Mouse (Mus musculus): ENCODE measurements around the gene Fmnl3. TPM values are rescaled to one million over a fixed set of nuclear protein-coding genes. Genes with fewer than 3 reads are reported as not detected.

The Fmnl3 gene
- polyA plus RNA-seq, 1 experiment: 26.8 TPM

GRCm38 (mm10) chr15:99283456-99283855, 86.8 kb downstream of the Fmnl3 start:
- peaks cover 5% of the 10 kb centered on the region; the same call in 1 of the 2 replicates for H3K4me1 ChIP-seq (ENCODE audit: control insufficient read depth, insufficient read depth, low read length)
- no peak overlapping the region for H3K4me3 ChIP-seq (ENCODE audit: insufficient read depth, low read depth, low read length)
- no peak for DNase-seq
- H3K36me3 ChIP-seq (ENCODE audit: control insufficient read depth, insufficient read depth, low read length): no peaks in the 10 kb centered on the region
- 66% methylated on average over 10 of the region's 10 CpGs for WGBS
- no peaks in the 10 kb centered on the region for H3K27me3 ChIP-seq (replicated peaks; ENCODE audit: control insufficient read depth, insufficient read depth, low read length)
- TF ChIP-seq CTCF (conservative IDR thresholded peaks at IDR 0.05; ENCODE audit: insufficient read depth, insufficient read length, low read depth, low read length) (peak; percentile 44; the same call in 1 of the 2 replicates), POLR2A (IDR thresholded peaks at IDR 0.05; ENCODE audit: low read depth, low read length) (no peak)
- H3K27ac ChIP-seq (ENCODE audit: insufficient read depth, low read depth, low read length): no peak overlapping the region

- Histone ChIP-seq H3K4me1 (ENCODE audit: control insufficient read depth, insufficient read depth, low read length) (no peaks in the 10 kb centered on the region), H3K36me3 (ENCODE audit: control insufficient read depth, insufficient read depth, low read length) (no peaks in the 10 kb centered on the region), H3K27ac (ENCODE audit: insufficient read depth, low read depth, low read length) (no peak overlapping the region), H3K27me3 (replicated peaks; ENCODE audit: control insufficient read depth, insufficient read depth, low read length) (no peaks in the 10 kb centered on the region), H3K4me3 (ENCODE audit: insufficient read depth, low read depth, low read length) (no peak overlapping the region)
- TF ChIP-seq CTCF (conservative IDR thresholded peaks at IDR 0.05; ENCODE audit: insufficient read depth, insufficient read length, low read depth, low read length): no peak
- TF ChIP-seq POLR2A (IDR thresholded peaks at IDR 0.05; ENCODE audit: low read depth, low read length): no peak
- WGBS: 71% methylated on average over 7 of the region's 7 CpGs
- no peak for DNase-seq
Measured at GRCm38 (mm10) chr15:99278271-99278670, 92.0 kb downstream of the Fmnl3 start.

- Histone ChIP-seq H3K4me3 (ENCODE audit: insufficient read depth, low read depth, low read length) (no peak overlapping the region), H3K4me1 (ENCODE audit: control insufficient read depth, insufficient read depth, low read length) (no peaks in the 10 kb centered on the region), H3K36me3 (ENCODE audit: control insufficient read depth, insufficient read depth, low read length) (no peaks in the 10 kb centered on the region), H3K27ac (ENCODE audit: insufficient read depth, low read depth, low read length) (no peak overlapping the region), H3K27me3 (replicated peaks; ENCODE audit: control insufficient read depth, insufficient read depth, low read length) (no peaks in the 10 kb centered on the region)
- DNase-seq: no peak
- TF ChIP-seq POLR2A (IDR thresholded peaks at IDR 0.05; ENCODE audit: low read depth, low read length) (no peak), CTCF (conservative IDR thresholded peaks at IDR 0.05; ENCODE audit: insufficient read depth, insufficient read length, low read depth, low read length) (no peak)
- 92% methylated on average over 8 of the region's 8 CpGs for WGBS
Measured at GRCm38 (mm10) chr15:99276095-99276494, 94.2 kb downstream of the Fmnl3 start.

Other genes with a start within 250 kb of the Fmnl3 start
- gene Spats2, start 244.6 kb downstream of the Fmnl3 start, polyA plus RNA-seq (2012; rRNA removed): 8.6 and 10.0 TPM in 2 replicates
- 0.38 and 0.42 TPM in 2 replicates for gene Kcnh3, start 145.6 kb downstream of the Fmnl3 start, polyA plus RNA-seq (2012; rRNA removed)
- 70.6 and 81.3 TPM in 2 replicates for gene Mcrs1, start 118.5 kb downstream of the Fmnl3 start, polyA plus RNA-seq (2012; rRNA removed)
- 48.0 and 59.4 TPM in 2 replicates for gene Prpf40b, start 75.4 kb downstream of the Fmnl3 start, polyA plus RNA-seq (2012; rRNA removed)
- 0.13 and 0.24 TPM in 2 replicates for gene Fam186b, start 74.6 kb downstream of the Fmnl3 start, polyA plus RNA-seq (2012; rRNA removed)
- 2,322 and 2,701 TPM in 2 replicates for gene Tmbim6, start 22.4 kb upstream of the Fmnl3 start, polyA plus RNA-seq (2012; rRNA removed)
- gene Nckap5l, start 87.3 kb upstream of the Fmnl3 start, polyA plus RNA-seq (2012; rRNA removed): 3.1 and 3.9 TPM in 2 replicates
- gene Bcdin3d, start 104.2 kb upstream of the Fmnl3 start, polyA plus RNA-seq (2012; rRNA removed): 5.8 and 7.0 TPM in 2 replicates
- gene Faim2, start 157.7 kb upstream of the Fmnl3 start, polyA plus RNA-seq (2012; rRNA removed): 0.43 and 1.3 TPM in 2 replicates
- gene Aqp2, start 208.6 kb upstream of the Fmnl3 start, polyA plus RNA-seq (2012; rRNA removed): 741 and 818 TPM in 2 replicates
- 0.66 and 1.6 TPM in 2 replicates for gene Aqp5, start 220.3 kb upstream of the Fmnl3 start, polyA plus RNA-seq (2012; rRNA removed)
- gene Aqp6, start 230.9 kb upstream of the Fmnl3 start, polyA plus RNA-seq (2012; rRNA removed): 97.9 and 124 TPM in 2 replicates